Mouse (Mus musculus) neural tube, embryonic 10.5 days (tissue): ENCODE measurements at regions not wholly inside any gene's neighbourhood (a gene's known extent, or its start where the extent isn't known, plus 50 kb on each side); places are given as distances from the start of the nearest gene placed in this dataset.
"Not testable (repeated sequence)": the region's sequence is repeated elsewhere in the genome, so short reads cannot be mapped to it uniquely, and the experiment has no call there.

Experiments
- DNase-seq: peaks from one replicate; pipeline ENCODE4 v3.0.0-alpha.2; 2017; ENCODE audit warnings: low spot score; ENCODE audit errors: extremely low spot score

DNA sequence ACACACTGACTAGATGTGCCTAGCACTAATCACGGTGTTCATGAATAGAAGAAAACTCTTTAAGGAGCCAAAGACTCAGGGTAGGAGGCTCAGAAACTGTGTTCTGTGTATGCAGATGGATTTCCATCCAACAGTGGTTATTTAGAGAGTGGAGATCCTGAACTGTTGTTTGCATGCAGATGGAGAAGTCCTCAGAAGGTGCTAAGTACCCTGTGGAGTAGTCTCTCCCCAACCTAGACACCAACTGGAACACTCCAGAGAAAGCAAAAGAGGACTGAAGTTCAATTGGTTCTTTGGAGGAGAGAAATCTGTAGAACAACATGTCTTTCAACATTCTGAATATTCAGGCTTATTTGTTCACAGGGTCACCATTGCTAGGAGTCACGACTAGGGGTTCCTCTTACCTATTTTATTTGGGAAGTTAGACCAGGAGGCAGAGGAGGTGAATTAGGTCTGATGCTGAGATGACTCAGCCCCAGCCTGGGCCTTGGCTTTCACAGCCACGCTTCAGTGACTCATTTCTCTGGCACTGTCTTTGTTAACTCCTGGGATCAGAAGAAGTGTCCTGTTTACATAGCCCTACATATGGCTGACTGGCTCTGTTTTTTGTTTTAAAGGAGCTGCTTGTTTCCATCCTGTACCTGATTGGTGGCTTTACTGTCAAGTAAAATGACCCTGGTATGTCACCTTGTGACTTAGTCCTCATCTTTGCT, 742.0 kb downstream of the Kcna4 start:
- DNase-seq = no peak

DNA sequence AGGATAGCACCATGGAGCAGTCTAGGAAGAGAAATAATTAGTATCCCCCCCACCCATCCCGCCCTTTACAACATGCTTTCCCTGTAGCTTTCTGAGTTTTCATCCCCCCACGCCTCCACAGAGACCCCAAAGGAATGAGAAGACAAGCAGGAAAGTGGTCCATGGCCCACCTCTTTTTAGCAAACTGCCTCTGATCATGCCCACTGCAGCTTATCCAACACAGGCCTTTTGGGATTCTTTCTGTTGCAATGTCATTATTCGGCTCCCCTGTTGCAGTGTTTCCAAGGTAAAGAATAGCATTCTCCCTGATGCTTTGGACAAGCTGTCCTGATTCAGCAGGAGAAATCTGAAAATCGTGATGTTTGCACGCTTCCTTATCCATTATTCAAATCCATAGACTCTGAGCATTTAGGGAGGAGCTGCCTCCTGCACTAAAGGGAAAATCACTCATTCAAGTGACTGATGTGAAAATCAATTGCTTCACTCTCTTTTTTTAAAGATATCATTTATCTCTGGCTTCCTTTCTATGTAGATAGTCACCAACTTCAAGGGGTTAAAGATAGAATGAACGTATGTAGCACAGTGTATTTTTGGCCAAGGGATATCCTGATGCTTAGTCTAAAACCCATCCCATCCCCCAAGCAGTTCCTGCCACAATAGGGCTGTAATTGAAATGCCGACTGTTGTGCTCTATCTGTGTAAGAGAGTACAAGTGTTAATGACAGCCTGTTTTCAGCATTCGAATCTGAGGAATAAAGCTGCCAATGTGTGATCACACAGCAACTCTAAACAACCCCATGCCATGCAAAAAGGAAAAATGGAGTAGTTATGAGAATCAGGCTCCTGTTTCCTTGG, 743.1 kb downstream of the Kcna4 start:
- no peak for DNase-seq

DNA sequence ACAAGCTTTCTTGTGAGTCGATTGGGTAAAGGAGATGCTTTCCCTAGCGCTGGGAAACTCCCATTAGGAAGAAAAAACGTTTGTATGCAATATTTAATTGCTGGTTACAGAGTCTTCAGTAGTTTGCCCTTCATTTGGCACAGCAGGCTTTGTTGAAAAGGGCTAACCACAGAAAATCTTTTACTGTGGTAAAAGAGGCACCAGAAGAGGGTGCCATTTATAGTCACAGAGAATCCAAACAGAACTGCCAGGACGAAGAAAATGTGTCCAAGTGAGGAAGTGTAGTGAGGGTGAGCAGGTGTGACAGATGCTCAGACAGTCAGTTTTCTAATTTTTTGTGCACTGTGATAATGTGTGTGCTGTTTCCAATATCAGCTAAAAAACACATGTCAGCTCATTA, 744.4 kb downstream of the Kcna4 start:
- DNase-seq = no peak

DNA sequence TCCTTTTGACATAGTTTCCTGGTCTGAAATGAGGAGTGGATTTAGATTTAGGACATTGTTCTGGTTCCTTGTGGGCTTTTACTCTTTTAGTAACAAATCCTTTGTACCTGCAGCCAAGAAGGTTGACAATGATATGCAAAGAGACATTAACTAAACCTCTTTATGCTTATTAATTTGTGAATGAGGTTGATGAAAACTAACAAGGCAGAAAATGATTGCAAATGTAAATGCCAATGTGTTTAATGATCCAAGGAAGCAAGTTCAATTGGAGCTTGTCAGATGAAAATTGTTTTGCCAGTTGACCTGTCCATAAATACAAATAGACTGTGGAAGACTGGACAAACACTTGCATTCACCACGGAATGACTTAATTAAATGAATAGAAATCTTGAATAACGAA, 751.6 kb downstream of the Kcna4 start:
- DNase-seq = no peak

DNA sequence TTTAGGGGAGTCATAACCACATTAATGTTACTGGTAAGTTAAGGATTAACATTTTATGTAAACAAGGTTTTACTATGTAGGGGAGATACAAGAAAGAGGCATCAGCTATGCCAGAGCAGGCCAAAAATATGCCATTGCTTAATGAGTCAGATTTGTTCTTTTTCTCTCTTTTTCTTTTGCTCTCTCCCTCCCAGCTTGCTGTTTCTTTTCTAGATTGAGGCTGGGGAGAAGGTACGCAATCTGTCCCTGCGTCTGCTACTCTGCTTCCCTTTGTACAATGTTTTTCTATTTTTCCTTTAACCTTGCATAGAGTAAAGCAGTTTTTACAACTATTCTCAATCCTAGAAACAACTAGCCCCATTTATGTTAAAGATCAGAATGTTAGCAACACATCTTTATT, 754.4 kb downstream of the Kcna4 start:
- no peak for DNase-seq

DNA sequence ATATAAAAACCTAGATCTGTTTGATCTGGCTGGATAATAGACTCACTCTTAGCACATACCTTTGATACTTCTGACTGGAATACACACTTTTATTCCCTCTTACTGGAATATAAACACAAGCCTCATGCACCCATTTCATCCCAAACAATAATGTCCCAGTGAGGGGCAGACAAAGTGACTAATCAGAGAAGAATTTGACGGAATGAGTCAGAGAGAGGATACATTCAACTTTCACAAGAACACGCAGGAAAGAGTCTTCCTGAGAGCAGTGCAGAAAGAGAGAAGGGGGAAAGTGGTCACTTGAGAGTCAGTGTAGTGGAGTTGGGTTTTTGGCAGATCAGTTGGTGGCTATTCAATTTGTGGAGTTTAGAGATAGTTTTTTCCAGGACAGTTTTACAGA, 755.6 kb downstream of the Kcna4 start:
- DNase-seq = no peak

DNA sequence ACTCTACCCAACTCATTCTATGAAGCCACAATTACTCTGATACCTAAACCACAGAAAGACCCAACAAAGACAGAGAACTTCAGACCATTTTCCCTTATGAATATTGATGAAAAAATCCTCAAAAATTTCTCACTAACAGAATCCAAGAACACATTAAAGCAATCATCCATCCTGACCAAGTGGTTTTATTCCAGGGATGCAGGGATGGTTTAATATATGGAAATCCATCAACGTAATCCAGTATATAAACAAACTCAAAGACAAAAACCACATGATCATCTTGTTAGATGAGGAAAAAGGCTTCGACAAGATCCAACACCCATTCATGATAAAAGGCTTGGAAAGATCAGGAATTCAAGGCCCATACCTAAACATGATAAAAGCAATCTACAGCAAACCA, 772.3 kb downstream of the Kcna4 start:
- not testable (repeated sequence) for DNase-seq

DNA sequence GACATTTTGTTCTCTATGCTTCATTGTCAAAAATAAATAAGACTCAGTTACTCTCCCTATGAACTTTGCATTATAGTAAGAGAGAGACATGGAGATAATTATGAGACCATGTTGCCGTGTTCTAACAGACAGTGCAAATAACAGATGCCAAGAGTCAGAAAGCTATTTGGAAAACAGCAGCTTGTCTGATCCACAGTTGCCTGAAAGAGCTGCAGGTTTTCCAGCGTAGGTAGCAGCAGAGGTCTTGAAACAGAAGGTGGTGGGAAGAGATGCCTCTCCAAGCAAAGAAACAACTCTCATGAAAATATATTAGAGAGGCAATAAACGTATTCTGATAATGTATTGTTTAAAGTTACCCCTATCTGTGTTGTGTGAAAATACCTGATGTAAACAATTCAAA, 793.5 kb downstream of the Kcna4 start:
- DNase-seq = no peak

DNA sequence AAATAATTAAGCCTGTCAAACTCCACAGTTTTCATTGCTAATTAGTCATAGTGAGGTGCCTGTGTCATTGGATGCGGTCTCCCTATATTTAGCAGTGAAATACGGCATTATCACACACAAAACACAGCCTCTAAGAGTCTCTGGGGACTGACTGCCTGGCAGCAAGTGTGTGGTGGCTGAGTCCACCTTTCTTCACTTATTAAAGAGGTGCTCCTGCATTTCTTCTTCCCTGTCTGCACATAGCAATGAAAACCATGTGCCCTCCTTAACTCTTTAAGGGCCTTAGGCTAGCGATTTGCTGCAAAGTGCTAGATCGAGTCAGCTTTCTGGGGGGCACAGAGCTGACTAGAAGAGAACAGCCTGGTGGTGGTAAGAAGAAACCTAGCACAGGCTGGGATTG, 799.8 kb downstream of the Kcna4 start:
- no peak for DNase-seq

DNA sequence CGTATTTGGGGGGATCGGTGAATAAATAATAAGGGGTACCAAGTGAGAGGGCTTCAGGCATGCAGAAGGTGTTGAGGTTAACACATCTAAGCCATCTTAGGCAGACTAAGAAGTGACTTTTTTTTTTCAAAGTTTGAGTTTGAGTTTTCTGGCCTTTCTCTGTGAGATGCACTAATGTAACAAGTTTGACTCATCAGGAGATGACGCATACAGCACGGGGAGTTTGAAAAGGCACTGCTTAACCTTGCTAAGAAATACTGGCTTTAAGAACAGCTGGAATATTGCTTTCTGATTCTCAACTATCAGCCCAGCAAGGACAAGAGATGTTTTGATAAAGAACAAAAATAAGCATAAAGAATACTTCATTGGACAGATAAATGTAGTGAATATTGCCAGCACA, 806.6 kb downstream of the Kcna4 start:
- DNase-seq = no peak

DNA sequence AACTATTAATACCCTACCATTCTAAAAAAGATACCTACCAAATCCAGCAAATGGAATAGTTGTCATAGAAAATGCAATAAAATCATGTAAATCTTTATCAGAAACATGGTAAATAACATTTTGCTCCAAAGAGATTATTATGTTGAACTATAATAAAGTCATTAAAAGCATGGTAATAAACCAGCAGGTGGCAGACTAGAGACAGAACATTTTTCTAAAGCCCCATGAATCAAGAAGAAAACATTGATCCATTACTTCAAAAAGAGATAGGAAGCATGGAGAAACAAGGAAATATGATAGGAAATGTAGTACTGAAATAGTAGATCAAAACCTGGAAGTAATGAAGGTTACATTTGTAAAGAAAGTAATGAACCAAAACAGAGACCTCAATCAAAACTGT, 819.7 kb downstream of the Kcna4 start:
- no peak for DNase-seq

DNA sequence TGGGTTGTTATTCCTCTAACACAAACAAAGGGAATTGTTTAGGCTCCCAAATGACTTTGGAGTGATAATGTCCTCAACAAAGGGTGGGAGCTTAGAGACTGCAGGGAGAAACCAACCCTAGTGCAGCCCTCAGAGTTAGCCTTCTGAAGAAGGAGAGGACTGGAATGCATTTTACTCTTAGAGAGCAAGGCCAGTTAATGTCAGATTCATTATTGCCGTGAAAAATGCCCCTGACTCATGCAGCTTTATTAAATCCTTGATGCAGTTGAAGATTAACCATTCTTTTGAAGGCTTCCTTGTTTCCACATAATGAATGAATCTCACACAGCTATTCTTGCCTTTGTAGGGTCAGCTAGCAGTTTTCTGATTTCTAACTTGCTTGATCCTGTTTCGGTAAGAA, 855.3 kb downstream of the Kcna4 start:
- DNase-seq = no peak

DNA sequence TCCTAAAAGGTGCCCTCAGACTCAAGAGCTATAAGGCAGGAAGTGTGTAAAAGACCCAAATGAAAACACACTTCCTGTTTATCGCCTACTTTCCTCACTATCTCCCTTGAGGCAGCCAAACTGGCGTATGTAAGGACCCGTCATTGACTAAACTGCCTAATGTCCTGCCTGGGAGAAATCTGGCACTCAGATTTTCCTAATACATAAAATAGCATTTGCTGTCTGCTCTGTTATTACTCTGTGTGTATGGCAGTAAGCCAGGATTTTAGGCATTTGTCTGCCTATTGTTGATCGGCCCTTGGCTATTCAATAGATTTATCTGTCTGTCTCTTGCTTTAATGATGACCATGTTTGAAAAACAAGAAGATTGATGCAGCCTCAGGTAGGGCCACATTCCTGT, 857.8 kb downstream of the Kcna4 start:
- no peak for DNase-seq

DNA sequence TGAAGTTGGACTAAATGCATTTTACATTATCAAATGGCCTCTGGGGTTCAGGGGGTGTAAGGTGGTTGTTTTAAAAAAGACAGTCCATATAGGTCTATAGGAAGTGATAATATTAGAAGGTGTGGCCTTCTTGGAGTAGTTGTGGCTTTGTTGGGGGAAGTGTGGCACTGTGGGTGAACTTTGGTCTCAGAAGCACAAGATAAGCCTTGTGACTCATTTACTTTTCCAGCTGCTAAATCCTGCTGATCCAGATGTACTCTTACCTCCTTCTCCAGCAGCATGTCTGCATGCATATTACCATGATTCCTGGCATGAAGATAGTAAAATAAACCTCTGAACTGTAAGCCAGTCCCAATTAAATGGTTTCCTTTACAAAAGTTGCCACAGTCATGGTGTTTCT, 865.8 kb downstream of the Kcna4 start:
- DNase-seq = no peak

DNA sequence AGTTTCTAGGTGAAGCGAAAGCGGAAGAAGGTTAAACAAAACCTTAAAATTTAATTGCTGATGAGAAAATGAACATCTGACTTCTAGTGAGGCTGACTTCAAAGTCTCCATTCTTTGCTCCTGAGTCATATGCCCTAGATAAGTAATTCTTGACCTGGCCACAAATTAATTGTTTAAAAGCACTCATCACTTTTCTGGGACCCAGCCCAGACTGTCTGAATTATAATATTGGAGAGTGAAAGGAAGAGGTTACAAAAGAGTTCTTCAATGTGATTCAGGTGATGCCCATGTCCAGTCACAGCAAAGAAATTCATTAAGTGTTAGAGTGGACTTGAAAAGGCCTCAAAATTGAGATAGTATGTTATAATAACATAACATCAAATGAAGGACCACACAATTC, 867.3 kb downstream of the Kcna4 start:
- no peak for DNase-seq

DNA sequence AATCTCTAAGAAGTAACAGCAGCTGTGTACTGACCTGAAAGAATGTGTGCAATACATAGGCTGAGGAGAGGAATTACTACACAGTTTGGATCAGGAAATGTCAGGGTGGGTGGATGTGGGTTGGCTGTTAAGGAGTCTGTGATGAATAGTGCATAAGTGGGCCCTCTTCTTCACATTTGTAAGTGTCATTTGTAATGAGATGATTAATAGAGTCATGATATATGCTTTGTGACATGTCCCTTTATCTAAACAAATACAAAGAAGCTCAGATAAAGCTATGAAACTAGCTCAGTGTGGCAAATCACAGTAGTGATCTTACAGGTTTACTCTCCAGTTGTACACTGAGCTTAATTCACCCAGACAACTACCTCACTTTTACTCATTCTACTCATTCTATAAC, 867.9 kb downstream of the Kcna4 start:
- DNase-seq = no peak

DNA sequence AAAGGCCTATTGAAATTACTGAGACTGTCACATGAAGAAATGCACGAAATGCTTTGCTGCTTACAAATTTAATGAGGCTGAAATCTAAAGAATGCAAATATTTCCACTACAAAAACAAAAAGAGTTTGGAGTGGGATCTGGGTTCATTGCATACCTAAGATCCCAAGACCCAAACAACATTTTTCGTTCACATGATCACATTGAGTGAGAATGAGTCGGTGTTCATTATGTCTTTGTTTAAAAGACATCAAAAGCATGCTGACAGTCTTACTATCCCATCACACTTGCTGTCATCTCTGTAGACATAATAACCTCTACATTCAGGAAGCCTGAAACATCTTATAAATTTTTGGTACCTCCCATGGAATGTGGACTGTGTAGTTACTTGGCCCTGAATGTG, 870.4 kb downstream of the Kcna4 start:
- DNase-seq = no peak

DNA sequence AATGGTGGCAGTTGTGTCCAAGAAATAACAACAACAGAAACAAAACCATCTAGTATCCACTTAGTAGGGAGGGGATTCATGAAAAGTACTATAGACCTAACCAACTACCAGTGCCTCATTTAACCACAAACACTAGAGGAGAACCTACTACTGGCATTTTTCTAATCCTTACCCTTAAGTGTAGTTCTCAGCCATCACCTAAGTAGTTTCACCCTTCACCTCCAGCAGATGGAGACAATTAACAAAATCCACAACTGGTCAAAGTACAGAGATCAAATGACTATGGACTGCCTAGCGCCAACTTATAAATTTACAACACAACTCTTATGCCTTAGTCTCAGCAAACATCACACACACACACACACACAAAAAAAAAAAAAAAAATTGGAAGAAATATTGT, 874.6 kb downstream of the Kcna4 start:
- DNase-seq = no peak
